Mouse (Mus musculus): ENCODE measurements at regions not wholly inside any gene's neighbourhood (a gene's known extent, or its start where the extent isn't known, plus 50 kb on each side); places are given as distances from the start of the nearest gene placed in this dataset.

GRCm38 (mm10) chr3:56457625-56458024, 274.1 kb upstream of the Nbea start:
- TF ChIP-seq EP300 (IDR thresholded peaks at IDR 0.05; ENCODE audit: low read depth) (no peak), CTCF (IDR thresholded peaks at IDR 0.05; ENCODE audit: low read depth) (no peak)
- DNase-seq (ENCODE audit: low spot score): no peak
- Histone ChIP-seq H3K9ac (replicated peaks; ENCODE audit: low read depth, low read length) (no peak overlapping the region), H3K4me3 (ENCODE audit: low read depth, low read length) (no peak overlapping the region), H3K4me2 (ENCODE audit: low read depth, low read length) (no peak overlapping the region), H3K9me3 (replicated peaks; ENCODE audit: control insufficient read depth, low read length) (no peaks in the 10 kb centered on the region), H3K4me1 (ENCODE audit: control insufficient read depth, insufficient read depth) (no peaks in the 10 kb centered on the region), H3K36me3 (replicated peaks; ENCODE audit: control insufficient read depth, insufficient read depth, low read length) (no peaks in the 10 kb centered on the region), H3K27ac (ENCODE audit: low read depth) (no peak overlapping the region), H3K27me3 (ENCODE audit: control insufficient read depth, insufficient read depth, low read length) (no peaks in the 10 kb centered on the region)
- ATAC-seq (ENCODE audit: insufficient read depth, low read depth): no peak
- WGBS: 50% methylated on average over 4 of the region's 4 CpGs

GRCm38 (mm10) chr3:56456317-56456716, 272.8 kb upstream of the Nbea start:
- TF ChIP-seq CTCF (IDR thresholded peaks at IDR 0.05; ENCODE audit: low read depth) (no peak), EP300 (IDR thresholded peaks at IDR 0.05; ENCODE audit: low read depth) (no peak)
- Histone ChIP-seq H3K4me1 (ENCODE audit: control insufficient read depth, insufficient read depth) (no peaks in the 10 kb centered on the region), H3K9ac (replicated peaks; ENCODE audit: low read depth, low read length) (no peak overlapping the region), H3K27ac (ENCODE audit: low read depth) (no peak overlapping the region), H3K4me2 (ENCODE audit: low read depth, low read length) (no peak overlapping the region), H3K36me3 (replicated peaks; ENCODE audit: control insufficient read depth, insufficient read depth, low read length) (no peaks in the 10 kb centered on the region), H3K4me3 (ENCODE audit: low read depth, low read length) (no peak overlapping the region), H3K27me3 (ENCODE audit: control insufficient read depth, insufficient read depth, low read length) (no peaks in the 10 kb centered on the region), H3K9me3 (replicated peaks; ENCODE audit: control insufficient read depth, low read length) (no peaks in the 10 kb centered on the region)
- WGBS: 77% methylated on average over 6 of the region's 6 CpGs
- DNase-seq (ENCODE audit: low spot score) (no peak), ATAC-seq (ENCODE audit: insufficient read depth, low read depth) (no peak)

GRCm38 (mm10) chr3:56438900-56439299, 255.4 kb upstream of the Nbea start:
- DNase-seq (ENCODE audit: low spot score): no peak
- Histone ChIP-seq H3K4me2 (ENCODE audit: low read depth, low read length) (no peak overlapping the region), H3K4me1 (ENCODE audit: control insufficient read depth, insufficient read depth) (no peaks in the 10 kb centered on the region), H3K9ac (replicated peaks; ENCODE audit: low read depth, low read length) (no peak overlapping the region), H3K27me3 (ENCODE audit: control insufficient read depth, insufficient read depth, low read length) (no peaks in the 10 kb centered on the region), H3K9me3 (replicated peaks; ENCODE audit: control insufficient read depth, low read length) (no peaks in the 10 kb centered on the region), H3K4me3 (ENCODE audit: low read depth, low read length) (no peak overlapping the region), H3K36me3 (replicated peaks; ENCODE audit: control insufficient read depth, insufficient read depth, low read length) (no peaks in the 10 kb centered on the region), H3K27ac (ENCODE audit: low read depth) (no peak overlapping the region)
- TF ChIP-seq CTCF (IDR thresholded peaks at IDR 0.05; ENCODE audit: low read depth) (no peak), EP300 (IDR thresholded peaks at IDR 0.05; ENCODE audit: low read depth) (no peak)
- WGBS: 76% methylated on average over 5 of the region's 5 CpGs
- no peak for ATAC-seq (ENCODE audit: insufficient read depth, low read depth)

GRCm38 (mm10) chr3:56438020-56438747, 254.7 kb upstream of the Nbea start:
- ATAC-seq (ENCODE audit: insufficient read depth, low read depth) (no peak), DNase-seq (ENCODE audit: low spot score) (no peak)
- Histone ChIP-seq H3K27me3 (ENCODE audit: control insufficient read depth, insufficient read depth, low read length) (no peaks in the 10 kb centered on the region), H3K9me3 (replicated peaks; ENCODE audit: control insufficient read depth, low read length) (no peaks in the 10 kb centered on the region), H3K27ac (ENCODE audit: low read depth) (no peak overlapping the region), H3K4me1 (ENCODE audit: control insufficient read depth, insufficient read depth) (no peaks in the 10 kb centered on the region), H3K4me3 (ENCODE audit: low read depth, low read length) (no peak overlapping the region), H3K9ac (replicated peaks; ENCODE audit: low read depth, low read length) (no peak overlapping the region), H3K36me3 (replicated peaks; ENCODE audit: control insufficient read depth, insufficient read depth, low read length) (no peaks in the 10 kb centered on the region), H3K4me2 (ENCODE audit: low read depth, low read length) (no peak overlapping the region)
- WGBS: 73% methylated on average over 12 of the region's 12 CpGs
- TF ChIP-seq EP300 (IDR thresholded peaks at IDR 0.05; ENCODE audit: low read depth) (no peak), CTCF (IDR thresholded peaks at IDR 0.05; ENCODE audit: low read depth) (no peak)

GRCm38 (mm10) chr3:56437058-56437457, 253.6 kb upstream of the Nbea start:
- no peaks in the 10 kb centered on the region for H3K27me3 ChIP-seq (ENCODE audit: control insufficient read depth, insufficient read depth, low read length)
- no peak overlapping the region for H3K4me2 ChIP-seq (ENCODE audit: low read depth, low read length)
- H3K9me3 ChIP-seq (replicated peaks; ENCODE audit: control insufficient read depth, low read length): no peaks in the 10 kb centered on the region
- WGBS: 36% methylated on average over 4 of the region's 4 CpGs
- H3K4me1 ChIP-seq (ENCODE audit: control insufficient read depth, insufficient read depth): no peaks in the 10 kb centered on the region
- no peak for DNase-seq (ENCODE audit: low spot score)
- no peak for TF ChIP-seq CTCF (IDR thresholded peaks at IDR 0.05; ENCODE audit: low read depth)
- no peak for TF ChIP-seq EP300 (IDR thresholded peaks at IDR 0.05; ENCODE audit: low read depth)
- no peak overlapping the region for H3K4me3 ChIP-seq (ENCODE audit: low read depth, low read length)
- ATAC-seq (ENCODE audit: insufficient read depth, low read depth): no peak
- no peaks in the 10 kb centered on the region for H3K36me3 ChIP-seq (replicated peaks; ENCODE audit: control insufficient read depth, insufficient read depth, low read length)
- no peak overlapping the region for H3K27ac ChIP-seq (ENCODE audit: low read depth)
- H3K9ac ChIP-seq (replicated peaks; ENCODE audit: low read depth, low read length): no peak overlapping the region

GRCm38 (mm10) chr3:56433495-56433894, 250.0 kb upstream of the Nbea start:
- ATAC-seq (ENCODE audit: insufficient read depth, low read depth) (no peak), DNase-seq (ENCODE audit: low spot score) (no peak)
- Histone ChIP-seq H3K4me2 (ENCODE audit: low read depth, low read length) (no peak overlapping the region), H3K27me3 (ENCODE audit: control insufficient read depth, insufficient read depth, low read length) (no peaks in the 10 kb centered on the region), H3K9ac (replicated peaks; ENCODE audit: low read depth, low read length) (no peak overlapping the region), H3K4me3 (ENCODE audit: low read depth, low read length) (no peak overlapping the region), H3K9me3 (replicated peaks; ENCODE audit: control insufficient read depth, low read length) (no peaks in the 10 kb centered on the region), H3K4me1 (ENCODE audit: control insufficient read depth, insufficient read depth) (no peaks in the 10 kb centered on the region), H3K27ac (ENCODE audit: low read depth) (no peak overlapping the region), H3K36me3 (replicated peaks; ENCODE audit: control insufficient read depth, insufficient read depth, low read length) (no peaks in the 10 kb centered on the region)
- 42% methylated on average over 1 of the region's 1 CpGs for WGBS
- TF ChIP-seq CTCF (IDR thresholded peaks at IDR 0.05; ENCODE audit: low read depth) (no peak), EP300 (IDR thresholded peaks at IDR 0.05; ENCODE audit: low read depth) (no peak)

Measured in heart, postnatal 0 days (tissue).